Mouse (Mus musculus) intestine, embryonic 14.5 days (tissue): ENCODE results near the gene Fabp6. TPM values are rescaled to one million over a fixed set of nuclear protein-coding genes. Genes with fewer than 3 reads are reported as not detected.

Source experiments
- ATAC-seq: fragments of 200-750 bp; cut with Nextera tagmentation; replicated peaks from 2 replicates; pipeline ENCODE4 v1.8.0; 2017; ENCODE audit warnings: low read depth, moderate number of reproducible peaks, moderate TSS enrichment, moderate library complexity; ENCODE audit not compliant: low FRiP score, low TSS enrichment
- DNase-seq: peaks from one replicate; pipeline ENCODE4 v3.0.0-alpha.2; 2018; ENCODE audit warnings: low spot score
- H3K27ac ChIP-seq: fragments of 300-500 bp; sonication (generic); 2 replicates; pipeline ENCODE4 v1.5.1; 2014; ENCODE audit warnings: low read depth, mild to moderate bottlenecking, control low read depth
- H3K27me3 ChIP-seq: fragments of 300-500 bp; sonication (generic); replicated peaks from 2 replicates; pipeline ENCODE4 v1.6.1; 2014; ENCODE audit warnings: low read length, control low read depth; ENCODE audit not compliant: control insufficient read depth, insufficient read depth
- H3K36me3 ChIP-seq: fragments of 300-500 bp; sonication (generic); 2 replicates; pipeline ENCODE4 v1.6.1; 2014; ENCODE audit warnings: low read length, control low read depth; ENCODE audit not compliant: control insufficient read depth, insufficient read depth
- H3K4me1 ChIP-seq: fragments of 300-500 bp; sonication (generic); replicated peaks from 2 replicates; pipeline ENCODE4 v1.6.1; 2014; ENCODE audit warnings: low read length, control low read depth, mixed read lengths; ENCODE audit not compliant: control insufficient read depth, insufficient read depth
- H3K4me2 ChIP-seq: fragments of 300-500 bp; sonication (generic); 2 replicates; pipeline ENCODE4 v1.6.1; 2014; ENCODE audit warnings: low read length
- H3K4me3 ChIP-seq: fragments of 300-500 bp; sonication (generic); 2 replicates; pipeline ENCODE4 v1.5.1; 2014; ENCODE audit warnings: low read depth, low read length, control low read depth, mixed read lengths
- H3K9ac ChIP-seq: fragments of 300-500 bp; sonication (generic); 2 replicates; pipeline ENCODE4 v1.6.1; 2014; ENCODE audit warnings: mild to moderate bottlenecking, low read length
- H3K9me3 ChIP-seq: fragments of 300-500 bp; sonication (generic); 2 replicates; pipeline ENCODE4 v1.6.1; 2016; ENCODE audit warnings: low read length, control low read depth; ENCODE audit not compliant: control insufficient read depth
- WGBS: fragments of 180-500 bp; shearing (Covaris S2); extraction: QIAGEN DNeasy Blood & Tissue Kit; methylation state at CpG from one replicate; pipeline ENCODE4 v1.1.7; 2014; 5-methylcytosine and 5-hydroxymethylcytosine counted together
- polyA plus RNA-seq: library from polyadenylated mRNA; unstranded; fragments of >200 nt; fragmentation: Nextera tagmentation; extraction: Ambion mirVana; gene quantifications from 2 replicates; pipeline ENCODE4 v1.2.1, GENCODE M21; 2014

Gene Fabp6
- polyA plus RNA-seq, 1 experiment from 2014 or later, result 0.43 TPM

GRCm38 (mm10) chr11:43548148-43548547, 53.2 kb downstream of the Fabp6 start:
- ATAC-seq (peak; percentile 32; the same call in 1 of the 2 replicates), DNase-seq (peak; percentile 75)
- H3K36me3 ChIP-seq, result peaks cover 15% of the 10 kb centered on the region; the same call in 1 of the 2 replicates
- H3K27ac ChIP-seq, result peak overlapping the region; percentile 71
- H3K4me2 ChIP-seq, result 0 out of 2 replicates have a peak overlapping the region, but pooled peaks have one; percentile 7
- peaks cover 40% of the 10 kb centered on the region for H3K4me1 ChIP-seq
- H3K27me3 ChIP-seq, result no peaks in the 10 kb centered on the region
- no peaks in the 10 kb centered on the region for H3K9me3 ChIP-seq
- H3K4me3 ChIP-seq, result no peak overlapping the region
- WGBS, result 32% methylated on average over 7 of the region's 7 CpGs
- no peak overlapping the region for H3K9ac ChIP-seq

GRCm38 (mm10) chr11:43546678-43547077, 54.7 kb downstream of the Fabp6 start:
- no peak overlapping the region for H3K27ac ChIP-seq
- no peaks in the 10 kb centered on the region for H3K27me3 ChIP-seq
- no peaks in the 10 kb centered on the region for H3K9me3 ChIP-seq
- ATAC-seq (no peak), DNase-seq (no peak)
- H3K9ac ChIP-seq, result no peak overlapping the region
- H3K4me1 ChIP-seq, result peaks cover 40% of the 10 kb centered on the region
- no peak overlapping the region for H3K4me3 ChIP-seq
- H3K4me2 ChIP-seq, result no peak overlapping the region
- WGBS, result 76% methylated on average over 4 of the region's 4 CpGs
- H3K36me3 ChIP-seq, result peaks cover 20% of the 10 kb centered on the region; the same call in 1 of the 2 replicates

Other genes with a start within 250 kb of the Fabp6 start
- gene Pttg1, start 175.3 kb downstream of the Fabp6 start, polyA plus RNA-seq, result 67.1 and 70.7 TPM in 2 replicates
- 45.0 and 55.6 TPM in 2 replicates for gene Slu7, start 167.8 kb downstream of the Fabp6 start, polyA plus RNA-seq
- gene C1qtnf2, start 127.3 kb downstream of the Fabp6 start, polyA plus RNA-seq, result 5.0 and 5.9 TPM in 2 replicates
- 23.7 and 25.8 TPM in 2 replicates for gene Ccnjl, start 72.8 kb downstream of the Fabp6 start, polyA plus RNA-seq
- 6.4 and 6.8 TPM in 2 replicates for gene 4933415A04Rik, start 14.5 kb downstream of the Fabp6 start, polyA plus RNA-seq
- gene Pwwp2a, start 80.5 kb upstream of the Fabp6 start, polyA plus RNA-seq, result 36.1 and 39.1 TPM in 2 replicates
- gene Ttc1, start 146.5 kb upstream of the Fabp6 start, polyA plus RNA-seq, result 58.2 and 66.3 TPM in 2 replicates